Mouse (Mus musculus) cerebellum, postnatal 10 days (tissue): ENCODE results near the gene Tmem237.

Experiments used
- DNase-seq, 2 experiments: peaks; one replicate each; pipeline ENCODE4 v3.0.0; 2021; ENCODE audit warnings: mixed read lengths in 2 of 2

The Tmem237 gene

GRCm38 (mm10) chr1:59119720-59120457, at the start of gene Tmem237:
TSS of gene Tmem237 (minus strand) at chr1:59120408.
- DNase-seq, result peak; percentile 94 to 96

GRCm38 (mm10) chr1:59169586-59169985, 49.4 kb upstream of the Tmem237 start:
- no peak for DNase-seq

- DNase-seq, result no peak
Observed at GRCm38 (mm10) chr1:59168556-59168955, 48.3 kb upstream of the Tmem237 start.

GRCm38 (mm10) chr1:59167654-59168425, 47.6 kb upstream of the Tmem237 start:
- no peak for DNase-seq

GRCm38 (mm10) chr1:59166232-59166905, 46.2 kb upstream of the Tmem237 start:
- no peak for DNase-seq

GRCm38 (mm10) chr1:59163918-59164317, 43.7 kb upstream of the Tmem237 start:
- no peak for DNase-seq

GRCm38 (mm10) chr1:59163030-59163461, 42.8 kb upstream of the Tmem237 start, which contains the start of gene Mpp4:
TSS of gene Mpp4 (minus strand) at chr1:59163389.
- peak in 1 of 2 experiments; percentile 23 for DNase-seq

- DNase-seq, result peak; percentile 26 to 44
Observed at GRCm38 (mm10) chr1:59162309-59163024, 42.3 kb upstream of the Tmem237 start.

GRCm38 (mm10) chr1:59161396-59161795, 41.2 kb upstream of the Tmem237 start:
- no peak for DNase-seq

- no peak for DNase-seq
Observed at GRCm38 (mm10) chr1:59160871-59161270, 40.7 kb upstream of the Tmem237 start.

GRCm38 (mm10) chr1:59159136-59159535, 38.9 kb upstream of the Tmem237 start:
- no peak for DNase-seq

GRCm38 (mm10) chr1:59158498-59158897, 38.3 kb upstream of the Tmem237 start:
- peak; percentile 26 to 43 for DNase-seq

- no peak for DNase-seq
Observed at GRCm38 (mm10) chr1:59157846-59158245, 37.6 kb upstream of the Tmem237 start.

- DNase-seq, result no peak
Observed at GRCm38 (mm10) chr1:59152346-59152745, 32.1 kb upstream of the Tmem237 start.

- DNase-seq, result no peak
Observed at GRCm38 (mm10) chr1:59150542-59150941, 30.3 kb upstream of the Tmem237 start.

- DNase-seq, result peak; percentile 52 to 56
Observed at GRCm38 (mm10) chr1:59144543-59144942, 24.3 kb upstream of the Tmem237 start.

- DNase-seq, result peak; percentile 74 to 80
Observed at GRCm38 (mm10) chr1:59142809-59143208, 22.6 kb upstream of the Tmem237 start.

- DNase-seq, result no peak
Observed at GRCm38 (mm10) chr1:59134419-59134818, 14.2 kb upstream of the Tmem237 start.

- no peak for DNase-seq
Observed at GRCm38 (mm10) chr1:59128879-59129278, 8.7 kb upstream of the Tmem237 start.

GRCm38 (mm10) chr1:59125558-59125957, 5.3 kb upstream of the Tmem237 start:
- no peak for DNase-seq

- DNase-seq, result peak in 1 of 2 experiments; percentile 6
Observed at GRCm38 (mm10) chr1:59110524-59110923, 9.7 kb downstream of the Tmem237 start.

- DNase-seq, result no peak
Observed at GRCm38 (mm10) chr1:59102071-59102470, 18.1 kb downstream of the Tmem237 start.

- no peak for DNase-seq
Observed at GRCm38 (mm10) chr1:59101020-59101419, 19.2 kb downstream of the Tmem237 start.
